In the genomic region with DNA sequence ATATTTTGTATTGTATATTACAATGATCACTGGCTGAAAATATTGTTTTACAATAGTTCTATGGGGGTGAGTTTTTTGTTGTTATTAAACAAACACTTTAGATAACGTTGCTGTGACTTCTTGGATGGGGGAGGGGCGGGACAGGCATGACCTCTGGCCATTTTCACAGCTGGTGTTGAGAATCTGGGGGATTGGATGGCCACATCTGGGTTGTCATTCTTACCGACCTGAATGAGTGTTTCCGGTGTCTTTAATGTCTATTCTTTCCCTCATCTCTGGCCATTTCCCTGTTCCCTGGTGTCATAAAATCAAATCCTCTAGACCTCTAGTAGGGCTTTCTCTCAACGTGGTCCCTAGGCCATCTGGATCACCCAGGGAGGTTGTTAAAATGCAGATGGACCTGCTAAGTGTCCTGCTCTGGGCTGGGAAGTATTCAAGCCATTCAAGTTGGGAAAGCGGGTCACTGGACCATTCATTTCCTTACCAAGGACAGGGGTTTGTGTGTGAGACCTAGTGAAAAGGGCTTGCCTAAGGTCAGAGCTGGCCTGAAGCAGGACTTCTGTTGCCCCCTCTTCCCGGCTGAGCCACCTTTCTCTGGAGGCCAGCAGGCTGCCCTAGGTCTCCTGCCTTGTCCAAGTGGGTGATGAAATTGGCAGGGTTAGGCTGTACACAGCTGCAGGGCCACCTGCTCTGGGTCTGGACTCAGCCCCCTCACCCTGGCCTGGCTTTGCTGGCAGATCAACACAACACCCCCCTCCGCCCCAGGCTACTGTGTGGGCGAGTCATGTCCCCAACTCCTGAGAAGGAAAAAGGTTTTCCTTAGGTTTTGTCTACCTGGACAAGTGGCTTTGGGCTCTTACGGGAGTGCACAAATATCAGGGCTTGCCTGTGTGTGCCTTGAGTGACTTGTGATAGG, we compare ENCODE assay signal across 8 mouse cellular contexts. TPM values are rescaled to one million over a fixed set of nuclear protein-coding genes. Genes with fewer than 3 reads are reported as not detected.
A peak's percentile ranks its signal among the peaks of the same experiment; 100 is the strongest.
DNase-seq lines count a peak whose midpoint lies in the region; ATAC-seq lines count a peak whose summit lies in the region.

No protein-coding gene starts in this region.

- 6% methylated on average over 10 of the region's 10 CpGs for WGBS in kidney, embryonic 15.5 days
- 9% methylated on average over 10 of the region's 10 CpGs for WGBS in midbrain, embryonic 14.5 days

- H3K9me3 ChIP-seq in erythroblast, embryonic 14.5 days (ENCODE audit: control insufficient read depth, low read length): no peaks in the 10 kb centered on the region
- H3K9me3 ChIP-seq in kidney, embryonic 15.5 days (replicated peaks): no peaks in the 10 kb centered on the region
- no peaks in the 10 kb centered on the region for H3K9me3 ChIP-seq in midbrain, embryonic 14.5 days (ENCODE audit: control insufficient read depth, low read length)

- H3K4me3 ChIP-seq in erythroblast, embryonic 14.5 days (replicated peaks): peak overlapping the region; percentile 75
- peak overlapping the region; percentile 67 for H3K4me3 ChIP-seq in kidney, embryonic 15.5 days (replicated peaks)
- peak overlapping the region; percentile 45 for H3K4me3 ChIP-seq in midbrain, embryonic 14.5 days (replicated peaks; ENCODE audit: low read depth, low read length)

- H3K4me2 ChIP-seq in kidney, embryonic 15.5 days: peak overlapping the region; percentile 63
- peak overlapping the region; percentile 90 for H3K4me2 ChIP-seq in midbrain, embryonic 14.5 days (ENCODE audit: low read length)

- ATAC-seq in erythroblast, adult 5-6 weeks (replicated peaks; ENCODE audit: low FRiP score, poor library complexity, severe bottlenecking): no peak
- no peak for ATAC-seq in kidney, embryonic 15.5 days (replicated peaks; ENCODE audit: low FRiP score)
- ATAC-seq in midbrain, embryonic 14.5 days (ENCODE audit: low FRiP score, low TSS enrichment): no peak

- peak overlapping the region; percentile 97 for H3K27ac ChIP-seq in kidney, embryonic 15.5 days
- H3K27ac ChIP-seq in midbrain, embryonic 14.5 days (replicated peaks; ENCODE audit: low read depth, low read length): peak overlapping the region; percentile 49

- peaks cover 60% of the 10 kb centered on the region for H3K27me3 ChIP-seq in erythroblast, embryonic 14.5 days (ENCODE audit: control insufficient read depth)
- no peaks in the 10 kb centered on the region for H3K27me3 ChIP-seq in kidney, embryonic 15.5 days
- no peaks in the 10 kb centered on the region for H3K27me3 ChIP-seq in midbrain, embryonic 14.5 days (ENCODE audit: control insufficient read depth, insufficient read depth, low read length)

- DNase-seq in adrenal gland, postnatal 14 days: peak; percentile 66
- peak; percentile 43 to 50 for DNase-seq in heart, adult 9 months (ENCODE audit: low spot score in 2 of 2)
- no peak for DNase-seq in midbrain, embryonic 14.5 days
- DNase-seq in spleen, postnatal 10 days (ENCODE audit: low spot score in 2 of 2): no peak
- DNase-seq in cerebellum, postnatal 36 days: no peak

- H3K36me3 ChIP-seq in erythroblast, embryonic 14.5 days (ENCODE audit: control insufficient read depth): no peaks in the 10 kb centered on the region
- H3K36me3 ChIP-seq in kidney, embryonic 15.5 days: no peaks in the 10 kb centered on the region
- no peaks in the 10 kb centered on the region for H3K36me3 ChIP-seq in midbrain, embryonic 14.5 days (ENCODE audit: control insufficient read depth, insufficient read depth, low read length)

- peaks cover 78% of the 10 kb centered on the region for H3K4me1 ChIP-seq in erythroblast, embryonic 14.5 days (ENCODE audit: control insufficient read depth)
- peaks cover 83% of the 10 kb centered on the region for H3K4me1 ChIP-seq in kidney, embryonic 15.5 days
- H3K4me1 ChIP-seq in midbrain, embryonic 14.5 days (ENCODE audit: control insufficient read depth, insufficient read depth, low read length): peaks cover 40% of the 10 kb centered on the region

- H3K9ac ChIP-seq in kidney, embryonic 15.5 days: peak overlapping the region; percentile 79
- peak overlapping the region; percentile 52; the same call in 1 of the 2 replicates for H3K9ac ChIP-seq in midbrain, embryonic 14.5 days (replicated peaks; ENCODE audit: low read length)

RNA-seq across cellular contexts. Expression of gene Id1, which starts 1.5 kb away (rescaled TPM):
- 0.75 and 1.2 TPM in 2 replicates for polyA plus RNA-seq in erythroblast, embryonic 14.5 days (2012)
- 3.6 TPM in 1 of 2 replicates, not detected in the other for total RNA-seq in erythroblast, adult 5-6 weeks (2015; ENCODE audit: low replicate concordance)
- total RNA-seq in erythroblast, adult 5-6 weeks (2017; ENCODE audit: low replicate concordance): 3.7 and 4.5 TPM in 2 replicates
- total RNA-seq in adrenal gland, postnatal 14 days (2021): 136 and 138 TPM in 2 replicates
- 133 and 143 TPM in 2 replicates for polyA plus RNA-seq in kidney, embryonic 15.5 days (2015; fragmentation: Nextera tagmentation; extraction: Ambion mirVana)
- 33.5 and 38.8 TPM in 2 replicates for polyA plus RNA-seq in midbrain, embryonic 14.5 days (2014; fragmentation: Nextera tagmentation; extraction: Ambion mirVana)

RNA-seq across cellular contexts. Expression of gene Cox4i2, which starts 16.4 kb away (rescaled TPM):
- not detected in 2 replicates for polyA plus RNA-seq in erythroblast, embryonic 14.5 days (2012)
- not detected in 2 replicates for total RNA-seq in erythroblast, adult 5-6 weeks (2015; ENCODE audit: low replicate concordance)
- not detected in 2 replicates for total RNA-seq in erythroblast, adult 5-6 weeks (2017; ENCODE audit: low replicate concordance)
- total RNA-seq in adrenal gland, postnatal 14 days (2021): 6.3 and 7.7 TPM in 2 replicates
- polyA plus RNA-seq in kidney, embryonic 15.5 days (2015; fragmentation: Nextera tagmentation; extraction: Ambion mirVana): 16.4 and 20.9 TPM in 2 replicates
- 5.4 and 5.6 TPM in 2 replicates for polyA plus RNA-seq in midbrain, embryonic 14.5 days (2014; fragmentation: Nextera tagmentation; extraction: Ambion mirVana)

RNA-seq across cellular contexts. Expression of gene Mcts2, which starts 50.7 kb away (rescaled TPM):
- 0.19 and 0.30 TPM in 2 replicates for polyA plus RNA-seq in erythroblast, embryonic 14.5 days (2012)
- 2.3 TPM in 1 of 2 replicates, not detected in the other for total RNA-seq in erythroblast, adult 5-6 weeks (2015; ENCODE audit: low replicate concordance)
- total RNA-seq in erythroblast, adult 5-6 weeks (2017; ENCODE audit: low replicate concordance): 1.4 and 3.2 TPM in 2 replicates
- 26.6 and 28.0 TPM in 2 replicates for total RNA-seq in adrenal gland, postnatal 14 days (2021)
- 29.5 and 31.0 TPM in 2 replicates for polyA plus RNA-seq in kidney, embryonic 15.5 days (2015; fragmentation: Nextera tagmentation; extraction: Ambion mirVana)
- polyA plus RNA-seq in midbrain, embryonic 14.5 days (2014; fragmentation: Nextera tagmentation; extraction: Ambion mirVana): 39.9 and 41.4 TPM in 2 replicates

Comparison
In these comparisons a context has a peak if more than half of its experiments do, and no peak if none do; other contexts are left out.
1. DNase-seq: peak in adrenal gland, postnatal 14 days (single experiment) and heart, adult 9 months (2 of 2); none in midbrain, embryonic 14.5 days (single experiment), spleen, postnatal 10 days (0 of 2) and cerebellum, postnatal 36 days (0 of 2).
2. RNA of gene Id1, which starts 1.5 kb away (polyA plus RNA-seq): 133 to 143 TPM in kidney, embryonic 15.5 days and 33.5 to 38.8 TPM in midbrain, embryonic 14.5 days; 0.75 to 1.2 TPM in erythroblast, embryonic 14.5 days; every median in the first group is over 10 times any median in the second.
3. RNA of gene Mcts2, which starts 50.7 kb away (polyA plus RNA-seq): 39.9 to 41.4 TPM in midbrain, embryonic 14.5 days and 29.5 to 31.0 TPM in kidney, embryonic 15.5 days; 0.19 to 0.30 TPM in erythroblast, embryonic 14.5 days; every median in the first group is over 10 times any median in the second.
4. Peak in every context shown above with its lines, with median percentiles within 50 percentile points of each other: H3K4me3 ChIP-seq.